Mouse (Mus musculus) forebrain, embryonic 13.5 days (tissue): ENCODE data around the gene Itga5. TPM values are rescaled to one million over a fixed set of nuclear protein-coding genes. Genes with fewer than 3 reads are reported as not detected.
A peak's percentile ranks its signal among the peaks of the same experiment; 100 is the strongest.

Source experiments
- ATAC-seq: fragments of 200-750 bp; cut with Nextera tagmentation; 2 replicates; pipeline ENCODE4 v1.8.0; 2017
- H3K27ac ChIP-seq: fragments of 300-500 bp; sonication (generic); 2 replicates; pipeline ENCODE4 v1.5.1; 2015; ENCODE audit warnings: inconsistent platforms, mild to moderate bottlenecking, moderate library complexity
- H3K27me3 ChIP-seq: fragments of 300-500 bp; sonication (generic); 2 replicates; pipeline ENCODE4 v1.6.1; 2015; ENCODE audit warnings: mild to moderate bottlenecking, inconsistent platforms
- H3K36me3 ChIP-seq: fragments of 300-500 bp; sonication (generic); 2 replicates; pipeline ENCODE4 v1.6.1; 2015; ENCODE audit warnings: mild to moderate bottlenecking, inconsistent platforms; ENCODE audit not compliant: poor library complexity, severe bottlenecking
- H3K4me1 ChIP-seq: fragments of 300-500 bp; sonication (generic); 2 replicates; pipeline ENCODE4 v1.6.1; 2015; ENCODE audit warnings: inconsistent platforms
- H3K4me2 ChIP-seq: fragments of 300-500 bp; sonication (generic); 2 replicates; pipeline ENCODE4 v1.6.1; 2015; ENCODE audit warnings: inconsistent platforms, mild to moderate bottlenecking, moderate library complexity
- H3K4me3 ChIP-seq: fragments of 300-500 bp; sonication (generic); 2 replicates; pipeline ENCODE4 v1.5.1; 2015; ENCODE audit warnings: mild to moderate bottlenecking, inconsistent platforms
- H3K9ac ChIP-seq: fragments of 300-500 bp; sonication (generic); 2 replicates; pipeline ENCODE4 v1.6.1; 2015; ENCODE audit warnings: mild to moderate bottlenecking, inconsistent platforms
- H3K9me3 ChIP-seq: fragments of 300-500 bp; sonication (generic); replicated peaks from 2 replicates; pipeline ENCODE4 v1.6.1; 2016; ENCODE audit warnings: inconsistent platforms
- WGBS: fragments of 180-500 bp; shearing (Covaris S2); methylation state at CpG from one replicate; pipeline ENCODE4 v1.1.7; 2015; 5-methylcytosine and 5-hydroxymethylcytosine counted together
- polyA plus RNA-seq: library from polyadenylated mRNA; unstranded; fragments of >200 nt; fragmentation: Nextera tagmentation; extraction: Ambion mirVana; gene quantifications from 2 replicates; pipeline ENCODE4 v1.2.1, GENCODE M21; 2015

The Itga5 gene
- polyA plus RNA-seq, 1 experiment from 2014 or later, result 8.0 TPM

GRCm38 (mm10) chr15:103315011-103315502, 51.5 kb downstream of the Itga5 start:
- H3K9ac ChIP-seq, result peak overlapping the region; percentile 56
- H3K4me2 ChIP-seq, result peak overlapping the region; percentile 57
- H3K36me3 ChIP-seq, result peaks cover 45% of the 10 kb centered on the region
- WGBS, result 3% methylated on average over 18 of the region's 18 CpGs
- no peak overlapping the region for H3K27ac ChIP-seq
- H3K4me1 ChIP-seq, result peaks cover 25% of the 10 kb centered on the region
- peak overlapping the region; percentile 25 for H3K4me3 ChIP-seq
- no peaks in the 10 kb centered on the region for H3K9me3 ChIP-seq
- H3K27me3 ChIP-seq, result no peaks in the 10 kb centered on the region
- ATAC-seq, result peak; percentile 75

GRCm38 (mm10) chr15:103314181-103314580, 52.4 kb downstream of the Itga5 start:
- 49% methylated on average over 22 of the region's 22 CpGs for WGBS
- no peaks in the 10 kb centered on the region for H3K9me3 ChIP-seq
- H3K9ac ChIP-seq, result 0 out of 2 replicates have a peak overlapping the region, but pooled peaks have one; percentile 56
- peak; percentile 9; the same call in 1 of the 2 replicates for ATAC-seq
- peaks cover 4% of the 10 kb centered on the region for H3K27me3 ChIP-seq
- peak overlapping the region; percentile 57 for H3K4me2 ChIP-seq
- no peak overlapping the region for H3K4me3 ChIP-seq
- H3K4me1 ChIP-seq, result peaks cover 25% of the 10 kb centered on the region
- H3K27ac ChIP-seq, result 0 out of 2 replicates have a peak overlapping the region, but pooled peaks have one; percentile 7
- H3K36me3 ChIP-seq, result peaks cover 40% of the 10 kb centered on the region

GRCm38 (mm10) chr15:103313495-103314095, 53.0 kb downstream of the Itga5 start:
- Histone ChIP-seq H3K4me3 (no peak overlapping the region), H3K9me3 (no peaks in the 10 kb centered on the region), H3K36me3 (peaks cover 34% of the 10 kb centered on the region), H3K4me1 (peaks cover 29% of the 10 kb centered on the region), H3K27ac (no peak overlapping the region), H3K4me2 (peak overlapping the region; percentile 57), H3K27me3 (peaks cover 10% of the 10 kb centered on the region), H3K9ac (no peak overlapping the region)
- 0 out of 2 replicates have a peak, but pooled peaks have one; percentile 11 for ATAC-seq
- 15% methylated on average over 18 of the region's 18 CpGs for WGBS

- Histone ChIP-seq H3K36me3 (peaks cover 3% of the 10 kb centered on the region), H3K27me3 (peaks cover 14% of the 10 kb centered on the region), H3K27ac (no peak within 1 kb of the TSS), H3K4me1 (peaks cover 50% of the 10 kb centered on the region), H3K9ac (no peak within 1 kb of the TSS), H3K4me2 (no peak within 1 kb of the TSS), H3K9me3 (no peaks in the 10 kb centered on the region), H3K4me3 (no peak within 1 kb of the TSS)
- no peak for ATAC-seq
- WGBS, result 76% methylated on average over 6 of the region's 6 CpGs
Measured at GRCm38 (mm10) chr15:103310365-103310910, 56.1 kb downstream of the Itga5 start, which contains the start of gene Gpr84. Gene Gpr84, minus strand, starts transcription at chr15:103310612.

- 67% methylated on average over 26 of the region's 26 CpGs for WGBS
- ATAC-seq, result no peak
Measured at GRCm38 (mm10) chr15:103308876-103309580, 57.5 kb downstream of the Itga5 start.

GRCm38 (mm10) chr15:103308056-103308875, 58.3 kb downstream of the Itga5 start:
- Histone ChIP-seq H3K9ac (peak overlapping the region; percentile 58), H3K27me3 (peaks cover 14% of the 10 kb centered on the region), H3K4me2 (0 out of 2 replicates have a peak overlapping the region, but pooled peaks have one; percentile 5), H3K9me3 (no peaks in the 10 kb centered on the region), H3K4me1 (peaks cover 45% of the 10 kb centered on the region), H3K27ac (no peak overlapping the region), H3K4me3 (no peak overlapping the region), H3K36me3 (no peaks in the 10 kb centered on the region)
- ATAC-seq, result no peak
- 47% methylated on average over 28 of the region's 28 CpGs for WGBS

More at GRCm38 (mm10) chr15:103308876-103309580, 57.5 kb downstream of the Itga5 start:
- Histone ChIP-seq H3K9me3 (no peaks in the 10 kb centered on the region), H3K4me3 (no peak overlapping the region), H3K36me3 (no peaks in the 10 kb centered on the region), H3K9ac (peak overlapping the region; percentile 58), H3K4me1 (peaks cover 44% of the 10 kb centered on the region), H3K27ac (no peak overlapping the region), H3K27me3 (peaks cover 14% of the 10 kb centered on the region), H3K4me2 (0 out of 2 replicates have a peak overlapping the region, but pooled peaks have one; percentile 5)

- ATAC-seq, result peak; percentile 2; the same call in 1 of the 2 replicates
- no peak overlapping the region for H3K4me3 ChIP-seq
- peaks cover 14% of the 10 kb centered on the region for H3K27me3 ChIP-seq
- peak overlapping the region; percentile 98 for H3K27ac ChIP-seq
- peak overlapping the region; percentile 31; the same call in 1 of the 2 replicates for H3K4me2 ChIP-seq
- no peaks in the 10 kb centered on the region for H3K36me3 ChIP-seq
- no peaks in the 10 kb centered on the region for H3K9me3 ChIP-seq
- 1% methylated on average over 7 of the region's 7 CpGs for WGBS
- H3K4me1 ChIP-seq, result peaks cover 53% of the 10 kb centered on the region
- 0 out of 2 replicates have a peak overlapping the region, but pooled peaks have one; percentile 19 for H3K9ac ChIP-seq
Measured at GRCm38 (mm10) chr15:103307125-103307524, 59.4 kb downstream of the Itga5 start.

- WGBS, result 40% methylated on average over 8 of the region's 8 CpGs
Measured at GRCm38 (mm10) chr15:103305792-103306645, 60.5 kb downstream of the Itga5 start.

GRCm38 (mm10) chr15:103305070-103305678, 61.4 kb downstream of the Itga5 start:
- H3K27me3 ChIP-seq, result peaks cover 14% of the 10 kb centered on the region
- ATAC-seq, result peak; percentile 97
- H3K4me1 ChIP-seq, result peaks cover 72% of the 10 kb centered on the region
- under 1% methylated on average over 71 of the region's 71 CpGs for WGBS
- no peaks in the 10 kb centered on the region for H3K9me3 ChIP-seq
- H3K36me3 ChIP-seq, result no peaks in the 10 kb centered on the region
- H3K4me3 ChIP-seq, result peak overlapping the region; percentile 44
- H3K9ac ChIP-seq, result peak overlapping the region; percentile 81
- H3K4me2 ChIP-seq, result peak overlapping the region; percentile 77
- peak overlapping the region; percentile 98 for H3K27ac ChIP-seq

More at GRCm38 (mm10) chr15:103305792-103306645, 60.5 kb downstream of the Itga5 start:
- ATAC-seq, result no peak
- Histone ChIP-seq H3K4me2 (peak overlapping the region; percentile 66), H3K36me3 (no peaks in the 10 kb centered on the region), H3K4me1 (peaks cover 64% of the 10 kb centered on the region), H3K9me3 (no peaks in the 10 kb centered on the region), H3K9ac (peak overlapping the region; percentile 81), H3K27ac (peak overlapping the region; percentile 98), H3K27me3 (peaks cover 14% of the 10 kb centered on the region), H3K4me3 (peak overlapping the region; percentile 38)

- 0% methylated on average over 9 of the region's 9 CpGs for WGBS
- H3K27me3 ChIP-seq, result peaks cover 14% of the 10 kb centered on the region
- H3K9me3 ChIP-seq, result no peaks in the 10 kb centered on the region
- ATAC-seq, result peak; percentile 2; the same call in 1 of the 2 replicates
- peak overlapping the region; percentile 78 for H3K9ac ChIP-seq
- H3K4me2 ChIP-seq, result peak overlapping the region; percentile 77
- peaks cover 78% of the 10 kb centered on the region for H3K4me1 ChIP-seq
- peak overlapping the region; percentile 95 for H3K27ac ChIP-seq
- H3K36me3 ChIP-seq, result no peaks in the 10 kb centered on the region
- peak overlapping the region; percentile 44 for H3K4me3 ChIP-seq
Measured at GRCm38 (mm10) chr15:103304616-103304969, 62.0 kb downstream of the Itga5 start.
